In genomic region chr2:128284822-128285421, GRCm38 (mm10) we compare ENCODE assay signal across 8 mouse cellular contexts.
DNase-seq lines count a peak whose midpoint lies in the region; ATAC-seq lines count a peak whose summit lies in the region.

No protein-coding gene starts in this region.

- H3K9me3 ChIP-seq in forebrain, embryonic 10.5 days: no peaks in the 10 kb centered on the region
- no peaks in the 10 kb centered on the region for H3K9me3 ChIP-seq in forebrain, embryonic 12.5 days
- H3K9me3 ChIP-seq in limb, embryonic 13.5 days: no peaks in the 10 kb centered on the region
- no peaks in the 10 kb centered on the region for H3K9me3 ChIP-seq in neural tube, embryonic 15.5 days (replicated peaks)

- H3K4me1 ChIP-seq in forebrain, embryonic 10.5 days: peaks cover 60% of the 10 kb centered on the region
- H3K4me1 ChIP-seq in forebrain, embryonic 12.5 days: peaks cover 34% of the 10 kb centered on the region
- H3K4me1 ChIP-seq in limb, embryonic 13.5 days: peaks cover 20% of the 10 kb centered on the region
- H3K4me1 ChIP-seq in neural tube, embryonic 15.5 days: peaks cover 19% of the 10 kb centered on the region

- no peak overlapping the region for H3K9ac ChIP-seq in forebrain, embryonic 12.5 days
- H3K9ac ChIP-seq in limb, embryonic 13.5 days: no peak overlapping the region
- H3K9ac ChIP-seq in neural tube, embryonic 15.5 days (replicated peaks): no peak overlapping the region

- DNase-seq in forebrain, embryonic 10.5 days (ENCODE audit: extremely low spot score, low spot score): no peak
- DNase-seq in cerebellum, adult 9-11 months: peak; percentile 54
- peak; percentile 99 for DNase-seq in heart, adult 11 months
- DNase-seq in kidney, adult 9 months: peak; percentile 84
- no peak for DNase-seq in spleen, adult 18-20 months

- 88% methylated on average over 7 of the region's 7 CpGs for WGBS in forebrain, embryonic 10.5 days
- 77% methylated on average over 7 of the region's 7 CpGs for WGBS in forebrain, embryonic 12.5 days
- WGBS in limb, embryonic 13.5 days: 54% methylated on average over 7 of the region's 7 CpGs
- WGBS in neural tube, embryonic 15.5 days: 62% methylated on average over 7 of the region's 7 CpGs

- ATAC-seq in forebrain, embryonic 12.5 days (ENCODE audit: low FRiP score): no peak
- peak; percentile 78 for ATAC-seq in limb, embryonic 13.5 days (ENCODE audit: low FRiP score, low read depth)
- peak; percentile 49; the same call in 1 of the 2 replicates for ATAC-seq in neural tube, embryonic 15.5 days (ENCODE audit: low FRiP score)

- no peak overlapping the region for H3K4me2 ChIP-seq in forebrain, embryonic 12.5 days
- no peak overlapping the region for H3K4me2 ChIP-seq in limb, embryonic 13.5 days (replicated peaks)
- H3K4me2 ChIP-seq in neural tube, embryonic 15.5 days: no peak overlapping the region

- H3K4me3 ChIP-seq in forebrain, embryonic 10.5 days: no peak overlapping the region
- H3K4me3 ChIP-seq in forebrain, embryonic 12.5 days (replicated peaks): no peak overlapping the region
- no peak overlapping the region for H3K4me3 ChIP-seq in limb, embryonic 13.5 days
- no peak overlapping the region for H3K4me3 ChIP-seq in neural tube, embryonic 15.5 days (replicated peaks)

- H3K27me3 ChIP-seq in forebrain, embryonic 10.5 days (ENCODE audit: poor library complexity, severe bottlenecking): peaks cover 32% of the 10 kb centered on the region
- peaks cover 5% of the 10 kb centered on the region; the same call in 1 of the 2 replicates for H3K27me3 ChIP-seq in forebrain, embryonic 12.5 days
- no peaks in the 10 kb centered on the region for H3K27me3 ChIP-seq in limb, embryonic 13.5 days
- H3K27me3 ChIP-seq in neural tube, embryonic 15.5 days (replicated peaks): no peaks in the 10 kb centered on the region

- no peaks in the 10 kb centered on the region for H3K36me3 ChIP-seq in forebrain, embryonic 10.5 days (replicated peaks)
- no peaks in the 10 kb centered on the region for H3K36me3 ChIP-seq in forebrain, embryonic 12.5 days (replicated peaks)
- no peaks in the 10 kb centered on the region for H3K36me3 ChIP-seq in limb, embryonic 13.5 days
- H3K36me3 ChIP-seq in neural tube, embryonic 15.5 days: no peaks in the 10 kb centered on the region

- H3K27ac ChIP-seq in forebrain, embryonic 10.5 days: 0 out of 2 replicates have a peak overlapping the region, but pooled peaks have one; percentile 0
- no peak overlapping the region for H3K27ac ChIP-seq in forebrain, embryonic 12.5 days
- no peak overlapping the region; the same call in 1 of the 2 replicates for H3K27ac ChIP-seq in limb, embryonic 13.5 days
- H3K27ac ChIP-seq in neural tube, embryonic 15.5 days (replicated peaks): no peak overlapping the region; the same call in 1 of the 2 replicates

Comparison
In these comparisons a context has a peak if more than half of its experiments do, and no peak if none do; other contexts are left out.
1. DNase-seq: peak in cerebellum, adult 9-11 months (single experiment), heart, adult 11 months (single experiment) and kidney, adult 9 months (single experiment); none in forebrain, embryonic 10.5 days (single experiment) and spleen, adult 18-20 months (0 of 2).